Mouse (Mus musculus) hindbrain, embryonic 15.5 days (tissue): Measurements from ENCODE around the gene Calm2. TPM values are rescaled to one million over a fixed set of nuclear protein-coding genes. Genes with fewer than 3 reads are reported as not detected.

ENCODE experiments used
- ATAC-seq: fragments of 200-750 bp; cut with Nextera tagmentation; 2 replicates; pipeline ENCODE4 v1.8.0; 2017; ENCODE audit warnings: low read depth, moderate number of reproducible peaks, moderate TSS enrichment; ENCODE audit not compliant: low FRiP score
- H3K27ac ChIP-seq: fragments of 300-500 bp; sonication (generic); replicated peaks from 2 replicates; pipeline ENCODE4 v1.5.1; 2015; ENCODE audit warnings: mild to moderate bottlenecking, inconsistent platforms
- H3K27me3 ChIP-seq: fragments of 300-500 bp; sonication (generic); 2 replicates; pipeline ENCODE4 v1.6.1; 2015; ENCODE audit warnings: control low read depth, inconsistent platforms
- H3K36me3 ChIP-seq: fragments of 300-500 bp; sonication (generic); 2 replicates; pipeline ENCODE4 v1.6.1; 2015; ENCODE audit warnings: control low read depth, inconsistent platforms
- H3K4me1 ChIP-seq: fragments of 300-500 bp; sonication (generic); replicated peaks from 2 replicates; pipeline ENCODE4 v1.6.1; 2015; ENCODE audit warnings: control low read depth, inconsistent platforms
- H3K4me2 ChIP-seq: fragments of 300-500 bp; sonication (generic); 2 replicates; pipeline ENCODE4 v1.6.1; 2015; ENCODE audit warnings: moderate library complexity, mild to moderate bottlenecking, inconsistent platforms
- H3K4me3 ChIP-seq: fragments of 300-500 bp; sonication (generic); 2 replicates; pipeline ENCODE4 v1.5.1; 2015; ENCODE audit warnings: mild to moderate bottlenecking, inconsistent platforms
- H3K9ac ChIP-seq: fragments of 300-500 bp; sonication (generic); 2 replicates; pipeline ENCODE4 v1.6.1; 2015; ENCODE audit warnings: inconsistent platforms
- H3K9me3 ChIP-seq: fragments of 300-500 bp; sonication (generic); 2 replicates; pipeline ENCODE4 v1.6.1; 2016; ENCODE audit warnings: control low read depth, inconsistent platforms
- WGBS: fragments of 180-500 bp; shearing (Covaris S2); methylation state at CpG from one replicate; pipeline ENCODE4 v1.1.7; 2015; 5-methylcytosine and 5-hydroxymethylcytosine counted together
- polyA plus RNA-seq: library from polyadenylated mRNA; unstranded; fragments of >200 nt; fragmentation: Nextera tagmentation; extraction: Ambion mirVana; gene quantifications from 2 replicates; pipeline ENCODE4 v1.2.1, GENCODE M21; 2015

The Calm2 gene
- polyA plus RNA-seq = 2,472 and 2,541 TPM in 2 replicates

- Histone ChIP-seq H3K4me3 (peak within 1 kb of the TSS; percentile 94), H3K27ac (peak within 1 kb of the TSS; percentile 99), H3K9ac (peak within 1 kb of the TSS; percentile 100), H3K9me3 (no peaks in the 10 kb centered on the region), H3K27me3 (no peaks in the 10 kb centered on the region), H3K36me3 (no peaks in the 10 kb centered on the region), H3K4me2 (peak within 1 kb of the TSS; percentile 69), H3K4me1 (peaks cover 36% of the 10 kb centered on the region)
- under 1% methylated on average over 67 of the region's 69 CpGs for WGBS
- ATAC-seq = peak; percentile 93
These were observed at the start of gene Calm2 for GRCm38 (mm10) chr17:87446767-87447611. TSS of gene Calm2 (minus strand) at chr17:87446935.

- H3K9ac ChIP-seq = no peak overlapping the region
- no peak overlapping the region for H3K4me2 ChIP-seq
- no peak overlapping the region for H3K4me3 ChIP-seq
- H3K27me3 ChIP-seq = no peaks in the 10 kb centered on the region
- no peak overlapping the region for H3K27ac ChIP-seq
- peaks cover 4% of the 10 kb centered on the region; the same call in 1 of the 2 replicates for H3K4me1 ChIP-seq
- no peaks in the 10 kb centered on the region for H3K36me3 ChIP-seq
- 98% methylated on average over 4 of the region's 4 CpGs for WGBS
- no peak for ATAC-seq
- no peaks in the 10 kb centered on the region for H3K9me3 ChIP-seq
These were observed 48.8 kb upstream of the Calm2 start for GRCm38 (mm10) chr17:87495504-87495903.

GRCm38 (mm10) chr17:87494310-87494709 lies 47.6 kb upstream of the Calm2 start:
- H3K4me2 ChIP-seq = no peak overlapping the region

GRCm38 (mm10) chr17:87492286-87492685 lies 45.6 kb upstream of the Calm2 start:
- ATAC-seq = no peak
- Histone ChIP-seq H3K4me2 (no peak overlapping the region), H3K27ac (no peak overlapping the region), H3K27me3 (no peaks in the 10 kb centered on the region), H3K4me3 (no peak overlapping the region), H3K4me1 (peaks cover 7% of the 10 kb centered on the region; the same call in 1 of the 2 replicates), H3K9me3 (no peaks in the 10 kb centered on the region), H3K9ac (no peak overlapping the region), H3K36me3 (no peaks in the 10 kb centered on the region)
- WGBS = 56% methylated on average over 4 of the region's 4 CpGs

More at GRCm38 (mm10) chr17:87494310-87494709, 47.6 kb upstream of the Calm2 start:
- no peak for ATAC-seq
- Histone ChIP-seq H3K9me3 (no peaks in the 10 kb centered on the region), H3K27me3 (no peaks in the 10 kb centered on the region), H3K4me3 (no peak overlapping the region), H3K36me3 (no peaks in the 10 kb centered on the region), H3K4me1 (peaks cover 7% of the 10 kb centered on the region; the same call in 1 of the 2 replicates), H3K27ac (no peak overlapping the region), H3K9ac (no peak overlapping the region)
- WGBS = 89% methylated on average over 4 of the region's 4 CpGs

- no peak overlapping the region for H3K9ac ChIP-seq
- no peaks in the 10 kb centered on the region for H3K27me3 ChIP-seq
- H3K9me3 ChIP-seq = no peaks in the 10 kb centered on the region
- H3K4me1 ChIP-seq = peaks cover 7% of the 10 kb centered on the region; the same call in 1 of the 2 replicates
- H3K4me3 ChIP-seq = no peak overlapping the region
- ATAC-seq = no peak
- no peak overlapping the region for H3K4me2 ChIP-seq
- no peaks in the 10 kb centered on the region for H3K36me3 ChIP-seq
- H3K27ac ChIP-seq = no peak overlapping the region
- 48% methylated on average over 6 of the region's 6 CpGs for whole genome bisulfite sequencing
These were observed 43.6 kb upstream of the Calm2 start for GRCm38 (mm10) chr17:87490295-87490694.

- Histone ChIP-seq H3K9me3 (no peaks in the 10 kb centered on the region), H3K27me3 (no peaks in the 10 kb centered on the region), H3K27ac (no peak overlapping the region), H3K4me1 (peaks cover 6% of the 10 kb centered on the region; the same call in 1 of the 2 replicates), H3K4me2 (no peak overlapping the region), H3K4me3 (no peak overlapping the region), H3K36me3 (no peaks in the 10 kb centered on the region), H3K9ac (no peak overlapping the region)
- WGBS = 90% methylated on average over 5 of the region's 5 CpGs
- ATAC-seq = no peak
These were observed 39.0 kb upstream of the Calm2 start for GRCm38 (mm10) chr17:87485751-87486150.

- Histone ChIP-seq H3K4me2 (no peak overlapping the region), H3K4me3 (no peak overlapping the region), H3K36me3 (no peaks in the 10 kb centered on the region), H3K9me3 (no peaks in the 10 kb centered on the region), H3K27ac (no peak overlapping the region), H3K4me1 (peaks cover under 1% of the 10 kb centered on the region; the same call in 1 of the 2 replicates), H3K27me3 (no peaks in the 10 kb centered on the region), H3K9ac (no peak overlapping the region)
- ATAC-seq = no peak
- WGBS = 73% methylated on average over 3 of the region's 3 CpGs
These were observed 36.1 kb upstream of the Calm2 start for GRCm38 (mm10) chr17:87482867-87483266.

- peak; percentile 75 for ATAC-seq
- Histone ChIP-seq H3K9me3 (no peaks in the 10 kb centered on the region), H3K4me2 (no peak overlapping the region), H3K4me3 (no peak overlapping the region), H3K9ac (no peak overlapping the region), H3K4me1 (peaks cover 19% of the 10 kb centered on the region), H3K27ac (no peak overlapping the region; the same call in 1 of the 2 replicates), H3K27me3 (no peaks in the 10 kb centered on the region), H3K36me3 (no peaks in the 10 kb centered on the region)
- WGBS = 45% methylated on average over 9 of the region's 9 CpGs
These were observed 31.8 kb upstream of the Calm2 start for GRCm38 (mm10) chr17:87478569-87478968.

- H3K27me3 ChIP-seq = no peaks in the 10 kb centered on the region
- no peak overlapping the region for H3K9ac ChIP-seq
- ATAC-seq = no peak
- H3K27ac ChIP-seq = no peak overlapping the region
- H3K36me3 ChIP-seq = no peaks in the 10 kb centered on the region
- H3K4me3 ChIP-seq = no peak overlapping the region
- no peak overlapping the region for H3K4me2 ChIP-seq
- 36% methylated on average over 16 of the region's 16 CpGs for WGBS
- H3K9me3 ChIP-seq = no peaks in the 10 kb centered on the region
- peaks cover 27% of the 10 kb centered on the region for H3K4me1 ChIP-seq
These were observed 30.9 kb upstream of the Calm2 start for GRCm38 (mm10) chr17:87477611-87478010.

GRCm38 (mm10) chr17:87475356-87475755 lies 28.6 kb upstream of the Calm2 start:
- Histone ChIP-seq H3K4me2 (no peak overlapping the region), H3K27me3 (no peaks in the 10 kb centered on the region), H3K9ac (no peak overlapping the region), H3K27ac (no peak overlapping the region), H3K4me1 (peaks cover 27% of the 10 kb centered on the region), H3K9me3 (no peaks in the 10 kb centered on the region), H3K36me3 (no peaks in the 10 kb centered on the region), H3K4me3 (no peak overlapping the region)
- ATAC-seq = no peak
- WGBS = 73% methylated on average over 8 of the region's 8 CpGs

- H3K4me2 ChIP-seq = peak overlapping the region; percentile 53
- whole genome bisulfite sequencing = 2% methylated on average over 7 of the region's 7 CpGs
- H3K27me3 ChIP-seq = no peaks in the 10 kb centered on the region
- H3K9me3 ChIP-seq = no peaks in the 10 kb centered on the region
- ATAC-seq = no peak
- H3K9ac ChIP-seq = 0 out of 2 replicates have a peak overlapping the region, but pooled peaks have one; percentile 18
- H3K4me3 ChIP-seq = peak overlapping the region; percentile 22
- H3K4me1 ChIP-seq = peaks cover 27% of the 10 kb centered on the region
- H3K36me3 ChIP-seq = no peaks in the 10 kb centered on the region
- peak overlapping the region; percentile 60 for H3K27ac ChIP-seq
These were observed 27.7 kb upstream of the Calm2 start for GRCm38 (mm10) chr17:87474501-87474795.

GRCm38 (mm10) chr17:87473736-87474500 lies 27.2 kb upstream of the Calm2 start:
- H3K27ac ChIP-seq = peak overlapping the region; percentile 60
- WGBS = 1% methylated on average over 23 of the region's 23 CpGs
- peak; percentile 64 for ATAC-seq
- peaks cover 27% of the 10 kb centered on the region for H3K4me1 ChIP-seq
- H3K27me3 ChIP-seq = no peaks in the 10 kb centered on the region
- peak overlapping the region; percentile 53 for H3K4me2 ChIP-seq
- H3K36me3 ChIP-seq = no peaks in the 10 kb centered on the region
- 0 out of 2 replicates have a peak overlapping the region, but pooled peaks have one; percentile 18 for H3K9ac ChIP-seq
- H3K4me3 ChIP-seq = peak overlapping the region; percentile 22
- no peaks in the 10 kb centered on the region for H3K9me3 ChIP-seq
